Mouse (Mus musculus) CH12.LX (cell line): ENCODE results near the gene Pus3. TPM values are rescaled to one million over a fixed set of nuclear protein-coding genes. Genes with fewer than 3 reads are reported as not detected.

Source experiments
- DNase-seq: peaks from one replicate; pipeline ENCODE4 v3.0.0-alpha.2; 2013; ENCODE audit errors: extremely low read depth
- H3K27ac ChIP-seq: 2 replicates; pipeline ENCODE4 v1.5.1; 2012; ENCODE audit warnings: low read depth, mild to moderate bottlenecking, control low read depth, moderate library complexity; ENCODE audit not compliant: insufficient read depth
- H3K27me3 ChIP-seq: replicated peaks from 2 replicates; pipeline ENCODE3; 2012; ENCODE audit warnings: inconsistent platforms
- H3K36me3 ChIP-seq, 2 experiments: replicated peaks in 1 of 2; 2 replicates each; pipeline versions ENCODE3 to v1.6.1; 2012; ENCODE audit warnings: inconsistent platforms in 1 of 2, low read length in 1 of 2, mild to moderate bottlenecking in 1 of 2, mixed read lengths in 1 of 2, moderate library complexity in 1 of 2; ENCODE audit not compliant: control insufficient read depth in 1 of 2, insufficient read depth in 1 of 2
- H3K4me1 ChIP-seq, 2 experiments: 2 replicates each; pipeline ENCODE4 v1.6.1; 2012; ENCODE audit warnings: inconsistent platforms in 1 of 2, moderate library complexity in 1 of 2; ENCODE audit not compliant: insufficient read depth in 2 of 2, control insufficient read depth in 1 of 2
- H3K4me2 ChIP-seq: 2 replicates; pipeline ENCODE4 v1.6.1; 2012; ENCODE audit warnings: low read depth, mild to moderate bottlenecking, control low read depth; ENCODE audit not compliant: poor library complexity, insufficient read depth, severe bottlenecking
- H3K4me3 ChIP-seq, 3 experiments: fragments of 150-350 bp in 1 of 3; sonication (generic) in 1 of 3; replicated peaks in 1 of 3; 2 replicates each; pipeline versions ENCODE3 to v1.5.1; 2011 to 2012; ENCODE audit warnings: low read depth in 2 of 3, low read length in 2 of 3, mild to moderate bottlenecking in 2 of 3, moderate library complexity in 2 of 3, control low read depth in 1 of 3, improper control_type of control experiment in 1 of 3, inconsistent platforms in 1 of 3, mixed read lengths in 1 of 3; ENCODE audit not compliant: poor library complexity in 1 of 3
- H3K79me2 ChIP-seq: replicated peaks from 2 replicates; pipeline ENCODE4 v1.6.1; 2012; ENCODE audit warnings: mild to moderate bottlenecking, moderate library complexity; ENCODE audit not compliant: control insufficient read depth, poor library complexity, insufficient read depth, severe bottlenecking; ENCODE audit errors: extremely low read depth
- H3K9ac ChIP-seq: 2 replicates; pipeline ENCODE4 v1.6.1; 2012; ENCODE audit warnings: low read depth, mild to moderate bottlenecking, control low read depth, moderate library complexity; ENCODE audit not compliant: insufficient read depth
- H3K9me3 ChIP-seq: replicated peaks from 2 replicates; pipeline ENCODE3; 2012; ENCODE audit warnings: low read length, inconsistent platforms, mixed read lengths
- CTCF ChIP-seq, 2 experiments: IDR thresholded peaks in 1 of 2; conservative IDR thresholded peaks in 1 of 2; 2 replicates each; pipeline ENCODE4 v1.5.1; 2011 to 2012; ENCODE audit warnings: low read depth in 2 of 2, low read length in 2 of 2, improper control_type of control experiment in 1 of 2, inconsistent platforms in 1 of 2, mild to moderate bottlenecking in 1 of 2, moderate library complexity in 1 of 2
- EP300 ChIP-seq: IDR thresholded peaks from 2 replicates; pipeline ENCODE4 v1.6.1; 2011; ENCODE audit warnings: low read length, improper control_type of control experiment
- GABPA ChIP-seq: IDR thresholded peaks from 2 replicates; pipeline ENCODE4 v1.6.1; 2012; ENCODE audit warnings: low read depth, low read length, improper control_type of control experiment, inconsistent platforms; ENCODE audit not compliant: insufficient replicate concordance
- HCFC1 ChIP-seq: IDR thresholded peaks from 2 replicates; pipeline ENCODE4 v1.6.1; 2012; ENCODE audit warnings: low read depth, mild to moderate bottlenecking, inconsistent platforms, low read length, improper control_type of control experiment
- JUN ChIP-seq: IDR thresholded peaks from 2 replicates; pipeline ENCODE4 v1.6.1; 2011; ENCODE audit warnings: low read depth, mild to moderate bottlenecking, low read length, improper control_type of control experiment, moderate library complexity; ENCODE audit not compliant: insufficient read depth
- NRF1 ChIP-seq: IDR thresholded peaks from 2 replicates; pipeline ENCODE4 v1.6.1; 2014; ENCODE audit warnings: low read depth, mild to moderate bottlenecking, inconsistent platforms, low read length, improper control_type of control experiment, moderate library complexity
- SIN3A ChIP-seq: IDR thresholded peaks from 2 replicates; pipeline ENCODE4 v1.6.1; 2012; ENCODE audit warnings: low read length, improper control_type of control experiment, inconsistent platforms
- SMC3 ChIP-seq: IDR thresholded peaks from 2 replicates; pipeline ENCODE4 v1.6.1; 2011; ENCODE audit warnings: low read depth, low read length, improper control_type of control experiment
- TCF12 ChIP-seq: IDR thresholded peaks from 2 replicates; pipeline ENCODE4 v1.6.1; 2014; ENCODE audit warnings: low read depth, mild to moderate bottlenecking, inconsistent platforms, low read length, improper control_type of control experiment
- USF2 ChIP-seq: conservative IDR thresholded peaks from 2 replicates; pipeline ENCODE4 v1.6.1; 2011; ENCODE audit warnings: low read depth, low read length, improper control_type of control experiment
- ZNF384 ChIP-seq: IDR thresholded peaks from 2 replicates; pipeline ENCODE4 v1.6.1; 2012; ENCODE audit warnings: low read depth, low read length, improper control_type of control experiment, inconsistent platforms
- dilution Hi-C: fragments of 300-500 bp; cut with MboI; formaldehyde crosslinking; loops from 2 replicates; pipeline ENCODE4 v1.14.3; 2020; ENCODE audit warnings: low sequenced_read_pairs; ENCODE audit not compliant: extremely low pct_unique_long_range_greater_than_20kb, extremely low pct_ligation_motif_present
- in situ Hi-C: fragments of 300-500 bp; cut with MboI; formaldehyde crosslinking; loops from 3 replicates; pipeline ENCODE4 v1.14.3; 2019; ENCODE audit warnings: low sequenced_read_pairs, low pct_ligation_motif_present, low pct_unique_long_range_greater_than_20kb, mixed read lengths
- polyA plus RNA-seq: library from polyadenylated mRNA; unstranded; fragments of >175 nt; gene quantifications from 2 replicates; pipeline ENCODE4 v1.2.1, GENCODE M21; 2012; ENCODE audit warnings: low read depth; ENCODE audit not compliant: insufficient read length
- total RNA-seq, 2 experiments: library from RNA; depleted of rRNA; stranded (reverse); fragments of 300-350 nt in 1 of 2; fragments of >200 nt in 1 of 2; gene quantifications; 2 replicates each; pipeline ENCODE4 v1.2.3; 2012 to 2014

The Pus3 gene
- total and polyA plus RNA-seq, 3 experiments, result 18.0 to 40.8 (median 21.8) TPM

DNA sequence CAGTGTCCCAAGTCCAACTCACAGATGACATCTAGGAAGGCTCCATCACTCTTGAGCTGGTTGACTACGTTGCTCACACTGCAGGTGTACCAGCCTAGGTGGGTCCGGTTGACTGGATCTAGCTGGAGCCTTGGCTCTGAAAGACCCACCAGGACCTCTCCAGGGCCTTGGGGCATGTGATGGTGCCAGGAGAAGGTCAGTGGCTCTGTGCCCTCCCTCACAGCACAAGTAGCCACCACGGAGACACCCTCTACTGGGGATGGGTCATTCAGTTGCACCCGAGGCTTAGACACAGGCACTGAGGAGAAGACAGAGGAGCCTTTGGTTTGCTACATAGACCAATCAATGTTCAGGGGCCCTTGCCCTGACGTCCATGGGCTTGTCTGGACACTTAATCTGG is 42.2 kb upstream of the Pus3 start:
- H3K9me3 ChIP-seq, result no peaks in the 10 kb centered on the region
- no peaks in the 10 kb centered on the region for H3K79me2 ChIP-seq
- peaks cover 5% of the 10 kb centered on the region for H3K27me3 ChIP-seq
- no peak for DNase-seq
- H3K36me3 ChIP-seq, result no peaks in the 10 kb centered on the region
- in situ Hi-C loops, result no loop called here
- TF ChIP-seq NRF1 (no peak), EP300 (no peak)
- no peak overlapping the region for H3K4me2 ChIP-seq
- H3K9ac ChIP-seq, result no peak overlapping the region
- dilution Hi-C loops, result no loop called here
- no peak overlapping the region for H3K27ac ChIP-seq
- no peaks in the 10 kb centered on the region for H3K4me1 ChIP-seq
- H3K4me3 ChIP-seq, result no peak overlapping the region

DNA sequence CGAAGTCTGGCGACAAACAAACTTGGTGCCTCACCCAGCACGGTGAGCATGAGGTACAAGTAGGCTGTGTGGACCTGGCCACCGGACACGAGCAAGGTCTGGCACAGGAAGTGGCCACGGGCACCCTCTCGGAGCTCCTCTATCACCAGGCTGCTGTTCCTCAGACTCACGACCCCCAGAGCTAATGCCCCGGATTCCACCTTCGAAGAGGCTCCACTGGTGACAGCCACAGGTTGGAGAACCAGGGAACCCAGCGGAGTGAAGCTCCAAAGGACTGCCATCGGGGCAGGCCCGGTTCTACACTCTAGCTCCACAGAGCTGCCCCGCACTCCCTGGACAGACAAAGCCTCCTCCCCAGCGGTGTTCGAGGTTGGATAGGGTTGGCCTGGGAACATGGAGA is 41.7 kb upstream of the Pus3 start:
- DNase-seq, result no peak
- Histone ChIP-seq H3K4me2 (no peak overlapping the region), H3K4me1 (no peaks in the 10 kb centered on the region), H3K27me3 (peaks cover 5% of the 10 kb centered on the region), H3K9ac (no peak overlapping the region), H3K79me2 (no peaks in the 10 kb centered on the region), H3K9me3 (no peaks in the 10 kb centered on the region), H3K27ac (no peak overlapping the region), H3K36me3 (no peaks in the 10 kb centered on the region), H3K4me3 (no peak overlapping the region)
- in situ Hi-C loops (no loop called here), dilution Hi-C loops (no loop called here)
- TF ChIP-seq CTCF (conservative IDR thresholded peaks at IDR 0.05 in 1 of 2, IDR thresholded peaks at IDR 0.05 in 1 of 2; ENCODE audit: low read depth in 2 of 2, low read length in 2 of 2) (no peak), TCF12 (no peak), USF2 (no peak), JUN (no peak), SMC3 (no peak), GABPA (no peak), EP300 (no peak), SIN3A (no peak), ZNF384 (no peak)

DNA sequence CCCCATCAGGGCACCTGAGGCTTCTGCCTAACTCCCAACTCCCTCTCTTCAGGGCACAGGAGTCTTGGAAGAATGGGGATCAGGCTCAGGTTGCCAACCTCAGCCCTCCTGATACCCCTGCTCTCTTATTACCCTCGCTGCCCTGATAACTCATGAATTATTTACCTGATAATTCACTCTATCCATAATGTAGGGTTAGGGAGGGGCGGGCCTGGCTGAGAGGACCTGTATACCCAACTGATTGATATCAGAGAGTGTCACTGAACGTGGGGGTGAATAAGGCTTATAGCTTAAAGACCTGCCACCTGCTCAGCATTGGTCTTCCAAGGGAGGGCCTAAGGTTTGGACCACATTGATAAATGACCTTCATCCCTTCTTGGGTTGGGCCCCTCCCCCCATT is 40.2 kb upstream of the Pus3 start, which contains the start of gene Gm1113:
Gene Gm1113 (minus strand): TSS at position 101 of the 400 bp plus-strand sequence.
- H3K4me1 ChIP-seq, result no peaks in the 10 kb centered on the region
- TF ChIP-seq HCFC1, result no peak
- no peak within 1 kb of the TSS for H3K4me2 ChIP-seq
- H3K9ac ChIP-seq, result no peak within 1 kb of the TSS
- H3K79me2 ChIP-seq, result no peaks in the 10 kb centered on the region
- dilution Hi-C loops (no loop called here), in situ Hi-C loops (no loop called here)
- no peaks in the 10 kb centered on the region for H3K9me3 ChIP-seq
- no peak within 1 kb of the TSS for H3K27ac ChIP-seq
- H3K36me3 ChIP-seq, result no peaks in the 10 kb centered on the region
- no peak for DNase-seq
- no peaks in the 10 kb centered on the region for H3K27me3 ChIP-seq
- no peak within 1 kb of the TSS for H3K4me3 ChIP-seq
